In the genomic region with DNA sequence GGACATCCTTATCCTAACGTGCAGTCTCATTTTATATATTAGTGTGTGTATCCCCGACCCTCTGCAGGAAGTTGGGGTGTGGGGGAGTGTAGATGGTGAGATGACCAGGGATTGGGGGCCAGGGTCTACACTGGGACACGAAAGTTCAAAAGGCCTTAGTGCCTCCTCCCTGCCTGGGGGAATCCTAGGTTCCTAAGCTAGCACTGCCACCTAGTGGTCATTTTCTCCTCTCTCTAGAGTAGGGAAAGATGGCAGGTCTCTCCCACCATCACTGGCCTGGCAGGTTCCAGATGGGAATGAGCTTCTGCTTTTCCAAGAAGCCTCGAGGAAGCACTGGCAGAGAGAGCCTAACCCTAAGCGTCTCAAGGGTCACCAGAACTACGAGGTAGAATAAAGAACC, we compare ENCODE assay signal across 8 mouse cellular contexts. TPM values are rescaled to one million over a fixed set of nuclear protein-coding genes. Genes with fewer than 3 reads are reported as not detected.
DNase-seq lines count a peak whose midpoint lies in the region; ATAC-seq lines count a peak whose summit lies in the region.

No protein-coding gene starts in this region.

- no peak for ATAC-seq in CD4-positive, CD25-positive, alpha-beta regulatory T cell, adult 4 months

- H3K4me1 ChIP-seq in embryonic facial prominence, embryonic 10.5 days, result no peaks in the 10 kb centered on the region

- 27% methylated on average over 6 of the region's 6 CpGs for WGBS in embryonic facial prominence, embryonic 10.5 days

- H3K9me3 ChIP-seq in embryonic facial prominence, embryonic 10.5 days, result no peaks in the 10 kb centered on the region

- no peaks in the 10 kb centered on the region for H3K36me3 ChIP-seq in embryonic facial prominence, embryonic 10.5 days (replicated peaks)

- no peak overlapping the region for H3K27ac ChIP-seq in embryonic facial prominence, embryonic 10.5 days (replicated peaks)

- no peak overlapping the region for H3K4me3 ChIP-seq in embryonic facial prominence, embryonic 10.5 days

- H3K27me3 ChIP-seq in embryonic facial prominence, embryonic 10.5 days (replicated peaks; ENCODE audit: low read depth, poor library complexity, severe bottlenecking), result no peaks in the 10 kb centered on the region

- DNase-seq in CD4-positive, CD25-positive, alpha-beta regulatory T cell, adult 2 months (ENCODE audit: low read depth, low spot score), result peak; percentile 54
- DNase-seq in adrenal gland, postnatal 14 days, result peak; percentile 71
- DNase-seq in embryonic facial prominence, embryonic 10.5 days (ENCODE audit: low spot score), result peak; percentile 54
- DNase-seq in heart, postnatal 4 days, result peak; percentile 61
- peak; percentile 38 for DNase-seq in layer of hippocampus, adult 9-11 months
- DNase-seq in lung, postnatal 10 days, result peak; percentile 56
- DNase-seq in right cerebral cortex, postnatal 14 days, result peak; percentile 60

RNA-seq across cellular contexts. Expression of a gene that starts 57.8 kb away (rescaled TPM):
- 10 to 100 TPM; 34.7 to 52.0 TPM for polyA plus RNA-seq in CD4-positive, CD25-positive, alpha-beta regulatory T cell, adult 4 months (2017; shearing (Covaris generic))
- total RNA-seq in adrenal gland, postnatal 14 days (2021), result 18.3 and 23.2 TPM in 2 replicates
- 46.3 and 46.4 TPM in 2 replicates for polyA plus RNA-seq in embryonic facial prominence, embryonic 10.5 days (2016; fragmentation: Nextera tagmentation; extraction: Ambion mirVana)
- total RNA-seq in heart, postnatal 4 days (2021), result 10 to 100 TPM; 23.0 to 26.4 TPM
